8 mouse cellular contexts compared by ENCODE assay signal in genomic region chr10:59323488-59324161, GRCm38 (mm10). TPM values are rescaled to one million over a fixed set of nuclear protein-coding genes. Genes with fewer than 3 reads are reported as not detected.
DNase-seq lines count a peak whose midpoint lies in the region; ATAC-seq lines count a peak whose summit lies in the region.

No protein-coding gene starts in this region.

- peak overlapping the region; percentile 90 for H3K4me2 ChIP-seq in hindbrain, embryonic 12.5 days (replicated peaks)
- H3K4me2 ChIP-seq in limb, embryonic 13.5 days (replicated peaks) = peak overlapping the region; percentile 81
- peak overlapping the region; percentile 73 for H3K4me2 ChIP-seq in midbrain, embryonic 13.5 days (replicated peaks)

- peak; percentile 75 for ATAC-seq in erythroblast, adult 5-6 weeks (replicated peaks; ENCODE audit: low FRiP score, poor library complexity, severe bottlenecking)
- peak; percentile 82 for ATAC-seq in hindbrain, embryonic 12.5 days (ENCODE audit: low FRiP score)
- peak; percentile 85 for ATAC-seq in limb, embryonic 13.5 days (ENCODE audit: low FRiP score, low read depth)
- no peak; the same call in 1 of the 2 replicates for ATAC-seq in midbrain, embryonic 13.5 days

- peak overlapping the region; percentile 93 for H3K9ac ChIP-seq in hindbrain, embryonic 12.5 days
- peak overlapping the region; percentile 98 for H3K9ac ChIP-seq in limb, embryonic 13.5 days
- H3K9ac ChIP-seq in midbrain, embryonic 13.5 days (replicated peaks) = peak overlapping the region; percentile 91

- H3K36me3 ChIP-seq in hindbrain, embryonic 12.5 days = no peaks in the 10 kb centered on the region
- H3K36me3 ChIP-seq in limb, embryonic 13.5 days = peaks cover 1% of the 10 kb centered on the region; the same call in 1 of the 2 replicates
- H3K36me3 ChIP-seq in midbrain, embryonic 13.5 days = no peaks in the 10 kb centered on the region

- WGBS in hindbrain, embryonic 12.5 days = 1% methylated on average over 49 of the region's 49 CpGs
- WGBS in limb, embryonic 13.5 days = under 1% methylated on average over 49 of the region's 49 CpGs
- WGBS in midbrain, embryonic 13.5 days = 2% methylated on average over 49 of the region's 49 CpGs

- peak; percentile 66 for DNase-seq in layer of hippocampus, adult 11-12 months (ENCODE audit: low spot score)
- DNase-seq in layer of hippocampus, postnatal 25 days (ENCODE audit: extremely low spot score in 1 of 2, low spot score in 1 of 2) = no peak
- peak; percentile 31 for DNase-seq in WW6 (ENCODE audit: low read depth, low spot score)
- DNase-seq in natural killer cell, adult 2 months (ENCODE audit: low spot score in 2 of 2) = no peak

- H3K4me1 ChIP-seq in hindbrain, embryonic 12.5 days = peaks cover 14% of the 10 kb centered on the region; the same call in 1 of the 2 replicates
- H3K4me1 ChIP-seq in limb, embryonic 13.5 days = peaks cover 26% of the 10 kb centered on the region
- peaks cover 25% of the 10 kb centered on the region for H3K4me1 ChIP-seq in midbrain, embryonic 13.5 days (replicated peaks)

- peak overlapping the region; percentile 82 for H3K4me3 ChIP-seq in hindbrain, embryonic 12.5 days
- peak overlapping the region; percentile 86 for H3K4me3 ChIP-seq in limb, embryonic 13.5 days
- peak overlapping the region; percentile 82 for H3K4me3 ChIP-seq in midbrain, embryonic 13.5 days (replicated peaks)

- H3K27me3 ChIP-seq in hindbrain, embryonic 12.5 days = no peaks in the 10 kb centered on the region
- no peaks in the 10 kb centered on the region for H3K27me3 ChIP-seq in limb, embryonic 13.5 days
- no peaks in the 10 kb centered on the region for H3K27me3 ChIP-seq in midbrain, embryonic 13.5 days

- H3K9me3 ChIP-seq in hindbrain, embryonic 12.5 days (replicated peaks) = no peaks in the 10 kb centered on the region
- peaks cover 4% of the 10 kb centered on the region for H3K9me3 ChIP-seq in limb, embryonic 13.5 days
- H3K9me3 ChIP-seq in midbrain, embryonic 13.5 days = no peaks in the 10 kb centered on the region

- H3K27ac ChIP-seq in hindbrain, embryonic 12.5 days = peak overlapping the region; percentile 96
- H3K27ac ChIP-seq in limb, embryonic 13.5 days = peak overlapping the region; percentile 99
- peak overlapping the region; percentile 95 for H3K27ac ChIP-seq in midbrain, embryonic 13.5 days

RNA-seq across cellular contexts. Expression of gene P4ha1, which starts 0.5 kb away (rescaled TPM):
- total RNA-seq in layer of hippocampus, postnatal 25 days (2021) = 10 to 100 TPM; 41.8 to 47.2 TPM
- 3.5 and 6.9 TPM in 2 replicates for total RNA-seq in erythroblast, adult 5-6 weeks (2015; ENCODE audit: low replicate concordance)
- 7.7 and 12.3 TPM in 2 replicates for total RNA-seq in erythroblast, adult 5-6 weeks (2017; ENCODE audit: low replicate concordance)
- 50.4 and 54.5 TPM in 2 replicates for polyA plus RNA-seq in hindbrain, embryonic 12.5 days (2016; fragmentation: Nextera tagmentation; extraction: Ambion mirVana)
- polyA plus RNA-seq in limb, embryonic 13.5 days (2015; fragmentation: Nextera tagmentation; extraction: Ambion mirVana) = 99.0 and 116 TPM in 2 replicates
- 23.1 and 27.4 TPM in 2 replicates for polyA plus RNA-seq in midbrain, embryonic 13.5 days (2015; fragmentation: Nextera tagmentation; extraction: Ambion mirVana)

Comparison
In these comparisons a context has a peak if more than half of its experiments do, and no peak if none do; other contexts are left out.
1. DNase-seq: peak in layer of hippocampus, adult 11-12 months (single experiment) and WW6 (single experiment); none in layer of hippocampus, postnatal 25 days (0 of 2) and natural killer cell, adult 2 months (0 of 2).
2. Peak in every context shown above with its lines, with median percentiles within 50 percentile points of each other: H3K27ac ChIP-seq, H3K4me2 ChIP-seq, H3K4me3 ChIP-seq and H3K9ac ChIP-seq.